Mouse (Mus musculus): Measurements from ENCODE around the gene Tiam2.

The Tiam2 gene

DNA sequence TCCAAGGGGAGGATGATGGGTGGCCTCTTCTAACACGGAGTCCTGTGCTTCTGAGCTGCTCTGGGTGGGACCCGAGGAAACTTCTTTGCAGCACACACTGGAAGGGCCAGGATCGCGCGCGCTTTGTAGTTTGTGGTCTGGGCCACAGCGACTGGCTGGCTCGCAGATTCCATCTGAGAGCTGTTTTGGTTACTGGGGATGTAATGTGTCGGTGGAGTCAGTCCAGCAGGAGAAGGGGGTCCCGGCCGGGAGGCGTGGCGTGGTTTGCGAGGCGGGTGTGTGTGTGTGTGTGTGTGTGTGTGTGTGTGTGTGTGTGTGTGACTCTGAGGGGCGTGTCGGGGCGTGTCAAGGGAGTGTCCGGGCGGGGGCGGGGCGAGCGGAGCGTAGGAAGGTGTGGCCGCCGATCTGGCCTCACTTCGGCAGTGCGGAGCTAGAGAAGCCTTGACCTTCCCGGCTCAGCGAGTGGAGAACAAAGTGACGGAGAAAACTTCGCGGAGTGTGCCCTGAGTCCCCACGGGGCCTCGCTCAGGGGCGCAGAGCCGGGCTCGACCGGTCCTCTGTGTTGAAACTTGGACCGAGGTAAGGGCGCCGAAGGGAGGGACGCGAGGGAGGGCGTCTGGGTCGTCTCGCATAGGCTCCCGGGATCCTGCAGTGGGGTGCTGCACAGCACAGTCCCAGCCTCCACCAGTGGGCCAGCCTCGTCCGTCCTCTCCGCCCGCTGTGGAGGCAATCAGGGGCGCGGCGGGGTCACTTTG lies at the start of gene Tiam2:
Tiam2 (plus strand) TSS at position 426 of the 755 bp plus-strand sequence.
- peak; percentile 83 for DNase-seq (ENCODE audit: low spot score)

DNA sequence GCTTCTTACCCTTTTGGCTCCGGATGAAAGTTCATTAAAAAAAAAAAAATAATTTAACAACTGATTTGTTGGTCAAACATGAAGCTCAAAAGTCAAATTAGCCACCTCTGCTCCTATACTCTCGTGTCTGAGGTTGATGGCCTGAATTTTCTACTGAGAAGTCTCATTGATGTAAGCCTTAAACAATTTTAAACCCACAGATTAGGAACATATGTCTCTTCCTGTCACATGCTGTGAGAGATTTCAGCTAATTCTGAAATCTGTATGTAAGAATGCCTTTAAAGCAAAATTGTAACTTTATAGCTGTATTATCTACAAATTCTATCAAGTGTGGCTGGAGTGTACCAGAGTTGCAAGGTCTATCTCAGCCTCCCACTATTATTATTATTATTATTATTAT lies 46.1 kb upstream of the Tiam2 start:
- DNase-seq (ENCODE audit: low spot score) = no peak

DNA sequence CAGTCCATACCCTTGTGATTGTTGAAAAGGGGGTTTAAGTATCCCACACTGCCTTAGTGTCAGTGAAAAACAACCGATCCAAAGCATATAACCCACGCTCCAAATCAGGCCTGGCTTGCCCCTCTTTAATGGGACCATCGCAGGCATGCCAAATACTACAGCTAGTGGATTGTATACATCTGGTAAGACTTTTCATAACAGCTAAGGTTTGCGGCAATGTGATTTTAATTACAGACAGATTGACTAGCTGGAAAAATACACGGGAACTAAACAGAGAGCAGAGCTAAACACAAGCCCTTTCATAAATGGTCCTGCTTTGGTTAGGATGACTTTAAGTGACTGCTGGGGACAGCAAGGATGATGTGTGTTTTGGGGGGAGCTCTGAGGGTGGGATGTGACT lies 44.4 kb upstream of the Tiam2 start:
- DNase-seq (ENCODE audit: low spot score) = peak; percentile 49

DNA sequence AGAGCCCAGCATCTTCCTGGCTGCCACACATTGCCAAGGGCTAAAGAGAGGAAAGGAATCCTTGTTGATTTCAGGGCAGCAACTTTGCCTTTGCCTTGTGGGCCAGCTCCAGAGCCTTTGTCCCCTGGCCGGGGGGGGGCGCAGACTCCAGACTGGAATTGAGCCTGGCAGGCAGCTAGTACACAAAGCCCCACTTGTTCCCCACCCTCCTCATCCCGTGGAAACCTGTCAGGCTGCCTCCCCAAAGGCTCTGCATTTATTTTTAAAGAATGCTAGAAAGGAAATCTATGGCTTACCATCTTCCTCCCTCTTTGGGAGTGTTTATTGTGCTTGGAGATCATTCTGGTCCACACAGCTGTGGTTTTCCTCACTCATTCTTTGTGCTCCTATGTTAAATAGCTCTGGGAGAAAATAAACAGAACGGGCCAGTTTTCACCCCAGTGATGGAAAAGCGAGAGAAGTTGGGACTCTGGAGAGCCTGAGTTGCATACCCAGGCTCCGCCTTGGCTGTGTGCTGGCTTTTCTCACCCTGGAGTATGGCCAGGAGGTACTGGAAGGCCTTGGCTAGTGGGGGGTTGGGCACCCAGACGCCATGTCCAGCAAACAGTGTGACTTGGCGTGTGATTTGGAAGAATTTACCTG lies 41.2 kb upstream of the Tiam2 start:
- peak; percentile 51 for DNase-seq (ENCODE audit: low spot score)

DNA sequence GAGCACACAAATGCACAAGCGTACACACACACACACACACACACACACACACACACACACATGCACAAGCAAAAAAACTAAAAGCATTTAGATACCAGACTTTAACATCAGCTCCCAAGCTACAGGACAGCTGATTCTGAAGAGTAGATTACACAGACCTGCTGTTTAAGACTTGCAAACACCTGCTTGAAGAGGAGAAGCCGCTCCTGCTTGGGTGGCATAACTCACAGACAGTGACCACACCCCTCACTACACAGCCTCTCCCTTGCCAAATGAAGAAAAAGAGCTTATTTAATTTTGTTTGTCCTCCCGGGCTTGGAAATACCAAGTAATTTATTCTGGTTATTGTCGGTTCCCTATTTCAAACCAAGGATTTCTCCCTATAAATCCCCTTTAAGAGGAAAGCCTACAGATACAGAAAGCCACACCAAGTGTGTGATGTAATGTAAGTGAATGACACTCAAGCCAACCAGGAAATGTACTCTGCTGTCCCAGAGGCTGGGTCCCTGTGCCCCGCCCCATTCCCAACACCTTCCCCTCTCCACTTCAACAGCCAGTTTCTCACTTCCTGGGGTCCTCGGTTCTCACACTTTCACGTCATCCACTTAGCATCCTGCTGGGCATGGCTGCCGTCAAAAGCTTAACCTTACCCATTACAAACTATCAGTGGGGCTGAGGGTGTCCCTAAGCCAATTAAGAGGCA lies 40.1 kb upstream of the Tiam2 start:
- no peak for DNase-seq (ENCODE audit: low spot score)

DNA sequence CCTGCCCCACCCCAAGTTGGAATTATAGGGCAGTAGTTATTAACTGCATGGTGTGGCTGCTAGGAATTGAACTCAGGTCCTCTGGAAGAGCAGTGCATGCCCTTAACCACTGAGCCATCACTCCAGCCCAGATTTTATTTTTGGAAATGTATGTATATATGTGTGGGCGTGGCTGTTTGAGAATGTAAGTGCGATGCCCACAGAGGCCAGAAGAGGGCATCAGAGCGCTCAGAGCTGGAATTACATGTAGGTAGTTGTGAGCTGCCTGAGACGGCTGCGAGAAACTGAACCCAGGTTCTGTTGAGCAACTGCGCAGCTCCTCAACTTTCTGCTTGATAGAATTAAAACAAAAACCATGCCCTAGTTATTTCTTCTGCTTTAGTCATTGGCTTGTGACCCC lies 38.0 kb upstream of the Tiam2 start:
- DNase-seq (ENCODE audit: low spot score) = peak; percentile 82

DNA sequence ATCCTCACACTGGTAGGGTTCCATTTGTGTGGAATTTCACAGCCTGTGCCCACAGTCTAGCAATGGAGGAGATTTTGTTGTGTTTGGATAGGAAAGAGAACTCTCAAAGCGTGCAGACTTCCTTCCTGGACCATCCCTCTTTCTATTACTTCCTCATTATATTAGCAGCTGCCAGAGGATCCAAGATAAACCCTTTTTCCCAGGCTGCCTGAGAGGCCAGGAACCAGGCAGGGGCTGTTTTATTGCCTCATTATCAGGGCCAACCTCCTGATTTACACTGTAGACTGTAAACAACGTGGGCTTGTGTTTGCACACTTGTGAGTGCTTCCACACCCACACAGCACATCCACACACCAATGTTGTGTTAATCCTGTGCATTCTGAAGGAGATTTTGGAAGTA lies 31.3 kb upstream of the Tiam2 start:
- no peak for DNase-seq (ENCODE audit: low spot score)

DNA sequence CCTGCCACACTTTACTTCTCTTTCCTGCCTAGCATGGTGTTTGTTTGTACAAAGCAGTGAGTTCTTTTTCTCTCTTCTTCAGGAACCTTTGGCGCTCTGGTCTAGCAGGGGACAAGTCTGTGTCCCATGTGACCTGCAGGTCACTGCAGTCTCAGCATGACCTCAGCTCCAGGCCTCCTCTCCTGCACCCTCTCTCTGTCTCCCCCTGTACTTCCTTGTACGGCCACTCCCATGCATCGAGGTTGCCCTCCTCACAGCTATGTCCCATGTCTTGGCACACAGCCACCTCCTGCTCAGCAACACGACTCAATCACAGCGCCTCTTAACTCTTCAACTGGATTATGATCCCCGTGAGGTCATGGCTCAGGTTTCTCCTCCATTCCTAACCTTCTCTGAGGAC lies 26.9 kb upstream of the Tiam2 start:
- no peak for DNase-seq (ENCODE audit: low spot score)

DNA sequence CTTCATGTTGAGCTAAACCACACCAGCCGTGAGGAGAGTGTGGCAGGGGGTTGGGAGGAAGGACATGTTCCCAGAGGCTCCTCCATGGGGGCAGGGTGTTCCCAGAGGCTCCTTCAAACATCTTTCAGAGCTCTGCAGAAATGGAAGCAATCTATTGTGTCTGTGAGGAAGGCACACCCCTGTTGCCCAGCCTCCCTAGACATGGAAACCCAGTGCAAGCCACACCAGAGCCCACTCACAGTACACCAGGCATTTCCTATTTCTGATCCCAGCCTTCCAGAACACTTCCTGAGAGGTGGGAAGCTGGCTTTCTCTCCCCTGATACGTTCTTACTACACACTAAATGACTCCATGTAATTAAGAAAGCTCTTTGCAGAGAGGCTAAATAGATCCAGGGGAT lies 20.4 kb upstream of the Tiam2 start:
- no peak for DNase-seq (ENCODE audit: low spot score)

DNA sequence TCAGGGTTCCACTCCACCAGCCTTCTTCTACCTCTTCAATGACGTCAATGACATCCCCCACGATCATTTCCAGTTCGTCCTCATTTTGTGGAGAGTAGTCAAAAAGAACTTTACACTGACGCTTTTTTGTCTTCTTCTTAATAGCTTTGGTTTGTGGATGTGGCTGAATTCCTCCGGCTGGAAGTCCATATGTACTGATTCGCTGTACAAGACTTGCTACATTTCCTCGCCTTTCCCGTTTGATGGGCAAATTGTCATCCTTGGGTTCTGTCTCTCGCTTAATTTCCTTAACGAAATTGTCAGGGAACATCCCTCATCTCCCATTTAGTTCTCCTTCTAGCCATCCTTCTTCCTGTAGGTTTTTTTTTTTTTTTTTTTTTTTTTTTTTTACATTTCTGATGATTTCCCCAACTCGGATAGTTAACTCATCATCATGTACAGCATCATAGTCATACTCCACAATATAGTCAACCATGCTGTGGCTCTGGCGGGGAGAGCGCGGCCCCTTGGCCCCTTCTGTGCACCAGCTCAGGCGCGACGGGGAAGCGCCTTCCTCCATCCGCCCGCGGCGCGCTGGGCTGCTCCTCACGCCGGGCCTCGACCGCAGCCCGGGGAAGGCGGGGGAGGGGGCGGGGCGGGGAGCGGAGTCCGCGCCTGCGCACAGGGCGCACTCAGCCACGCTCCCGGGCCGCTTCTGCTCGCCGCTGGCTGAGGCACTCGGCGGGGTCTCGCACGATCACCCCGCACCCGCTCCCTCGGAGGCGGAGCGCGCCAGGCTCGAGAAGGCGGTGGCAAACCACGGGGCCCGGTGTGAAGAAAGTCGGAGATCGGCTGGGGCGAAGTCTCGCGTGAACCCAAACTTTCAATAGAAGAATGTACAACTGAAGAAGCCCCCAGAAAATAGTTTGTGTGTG lies 12.4 kb upstream of the Tiam2 start:
- DNase-seq (ENCODE audit: low spot score) = peak; percentile 86

DNA sequence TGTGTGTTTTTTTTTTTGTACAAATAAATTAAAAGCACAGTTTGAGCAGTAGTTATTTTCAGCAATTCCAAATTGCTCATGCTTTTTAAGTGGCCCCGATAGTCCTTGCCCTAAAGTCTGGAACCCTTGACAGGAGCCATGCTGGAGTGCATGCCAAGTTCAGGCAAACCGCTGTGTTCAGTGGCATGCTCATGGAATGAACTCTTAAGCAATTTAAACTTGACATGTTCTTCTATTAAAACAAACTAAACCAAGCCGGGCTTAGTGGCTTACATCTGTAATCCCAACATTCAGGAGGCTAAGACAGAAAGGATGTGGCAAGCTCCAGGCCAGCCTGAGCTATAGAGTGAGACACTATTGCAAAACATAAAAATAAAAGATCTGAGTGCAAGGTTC lies 11.8 kb upstream of the Tiam2 start:
- no peak for DNase-seq (ENCODE audit: low spot score)

DNA sequence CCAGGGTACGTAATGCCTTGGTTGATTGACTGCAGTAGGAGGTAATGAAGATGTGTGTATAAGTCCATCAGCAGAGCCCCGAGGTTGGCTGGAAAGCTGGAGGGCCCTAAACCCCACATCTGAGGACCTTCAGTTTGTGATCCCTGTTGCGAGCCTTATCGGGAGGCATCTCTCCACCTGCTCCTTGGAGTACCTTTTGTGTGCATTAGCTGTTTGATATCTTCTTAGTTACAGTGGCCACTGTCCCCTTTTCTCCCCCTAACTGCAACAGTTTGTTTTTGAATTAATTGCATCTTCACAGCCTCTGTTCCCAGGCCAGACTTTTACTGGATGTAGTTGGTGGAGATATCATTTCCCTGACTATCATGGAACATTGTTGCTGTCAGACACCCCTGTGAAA lies 10.8 kb upstream of the Tiam2 start:
- no peak for DNase-seq (ENCODE audit: low spot score)

DNA sequence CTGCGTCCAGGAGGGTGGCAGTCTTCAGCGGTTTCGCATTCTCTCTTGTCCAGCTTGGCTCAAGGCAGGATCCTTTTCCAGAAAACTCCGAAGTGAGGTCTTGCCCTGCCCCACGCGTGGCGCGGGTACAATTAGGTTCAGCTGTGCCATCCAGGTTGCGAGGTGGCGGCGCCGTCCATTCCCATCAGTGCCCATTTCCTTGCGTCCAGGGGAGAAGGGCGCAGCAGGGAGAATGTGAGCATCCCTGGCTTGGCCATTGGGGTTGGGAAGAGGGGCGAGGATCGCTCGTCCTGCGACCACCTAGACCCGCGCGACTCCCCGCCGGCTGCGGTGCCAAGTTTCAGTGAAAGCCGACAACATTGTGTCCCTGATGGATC lies 518 bp downstream of the Tiam2 start:
- DNase-seq (ENCODE audit: low spot score) = peak; percentile 32

DNA sequence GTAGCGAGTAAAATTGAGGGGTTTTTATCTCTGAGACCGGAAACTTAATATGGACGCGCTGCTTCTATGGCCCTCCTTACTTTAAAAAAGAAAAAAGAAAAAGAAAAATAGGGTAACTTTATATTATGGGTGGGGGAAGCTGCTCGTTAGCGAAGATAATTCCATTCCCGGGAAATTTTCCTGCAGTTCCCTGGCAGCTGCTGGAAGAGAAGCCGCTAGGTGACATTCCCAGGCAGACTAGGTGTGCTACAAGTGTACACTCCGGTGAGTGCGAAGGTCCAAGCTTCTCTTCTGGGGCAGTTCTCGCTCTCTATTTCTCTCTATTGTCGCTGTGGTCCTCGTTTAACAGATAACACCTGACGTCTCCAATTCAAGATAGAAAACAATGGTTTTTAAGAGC lies 962 bp downstream of the Tiam2 start:
- no peak for DNase-seq (ENCODE audit: low spot score)

DNA sequence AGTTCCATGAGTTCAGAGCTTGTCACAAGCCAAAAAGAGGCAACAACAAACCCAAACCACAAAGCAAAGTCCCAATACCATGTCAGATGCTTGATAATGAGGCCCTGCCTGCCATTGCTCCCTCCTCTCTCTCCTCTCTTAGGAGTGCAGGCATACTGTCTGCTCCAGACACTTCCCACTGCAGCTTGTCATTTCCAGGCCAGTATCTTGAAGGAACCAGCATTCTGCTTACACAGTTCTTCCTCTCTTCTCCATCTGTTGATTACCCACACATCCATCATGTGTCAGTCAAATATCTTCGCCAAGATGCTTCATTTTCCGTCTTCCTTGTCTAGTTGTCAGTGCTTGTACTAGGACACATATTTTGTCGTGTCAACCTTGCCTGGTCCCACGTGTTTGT lies 2.4 kb downstream of the Tiam2 start:
- DNase-seq (ENCODE audit: low spot score) = no peak

DNA sequence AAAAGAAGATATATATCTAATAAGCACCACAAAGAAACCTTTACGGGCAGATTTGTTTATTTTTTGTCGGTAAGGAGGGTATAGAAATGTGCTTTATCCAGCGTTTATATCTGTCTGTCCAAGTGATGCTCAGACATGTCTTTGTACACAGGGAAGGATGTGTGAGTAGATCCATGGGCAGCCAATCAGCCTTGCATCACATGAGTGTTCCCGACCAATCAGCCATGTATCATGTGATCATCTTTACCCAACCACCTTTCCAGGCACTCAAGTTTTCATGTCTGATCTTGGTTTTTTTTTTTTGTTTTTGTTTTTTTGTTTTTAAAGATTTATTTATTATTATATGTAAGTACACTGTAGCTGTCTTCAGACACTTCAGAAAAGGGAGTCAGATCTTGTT lies 3.1 kb downstream of the Tiam2 start:
- no peak for DNase-seq (ENCODE audit: low spot score)

DNA sequence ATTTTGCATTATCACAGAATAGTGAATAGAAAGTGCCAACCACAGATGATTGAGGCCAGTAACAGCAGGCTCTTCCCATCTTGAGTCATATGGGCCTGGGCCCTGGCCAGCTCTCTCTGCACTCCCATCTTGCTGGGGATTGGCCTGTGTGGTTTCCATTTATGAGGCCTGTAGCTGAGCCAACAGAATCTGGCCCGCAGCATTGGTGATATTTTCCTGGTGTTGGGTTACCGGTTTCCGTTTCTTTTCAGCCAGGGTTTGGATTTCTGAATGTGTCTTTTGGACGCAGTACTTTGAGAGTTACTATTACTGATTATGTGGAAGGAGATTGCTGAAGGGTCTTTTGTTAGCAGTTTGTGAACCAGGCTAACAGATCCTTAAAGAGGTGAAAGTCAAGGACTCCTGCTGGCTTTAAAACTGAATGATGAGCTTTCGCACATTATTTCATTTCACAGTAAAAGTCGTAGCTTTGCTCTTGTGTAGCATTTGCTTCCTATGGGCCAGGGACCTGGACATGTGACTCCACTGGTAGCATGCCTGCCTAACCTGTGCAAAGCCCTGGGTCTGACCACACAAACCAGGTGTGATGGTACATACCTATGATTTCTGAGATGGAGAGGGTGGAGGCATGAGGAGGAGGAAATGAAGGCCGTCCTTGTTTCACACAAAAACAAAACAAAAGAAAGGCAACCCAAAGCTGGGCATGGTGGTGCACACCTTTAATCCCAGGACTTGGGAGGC lies 5.5 kb downstream of the Tiam2 start:
- DNase-seq (ENCODE audit: low spot score) = no peak

DNA sequence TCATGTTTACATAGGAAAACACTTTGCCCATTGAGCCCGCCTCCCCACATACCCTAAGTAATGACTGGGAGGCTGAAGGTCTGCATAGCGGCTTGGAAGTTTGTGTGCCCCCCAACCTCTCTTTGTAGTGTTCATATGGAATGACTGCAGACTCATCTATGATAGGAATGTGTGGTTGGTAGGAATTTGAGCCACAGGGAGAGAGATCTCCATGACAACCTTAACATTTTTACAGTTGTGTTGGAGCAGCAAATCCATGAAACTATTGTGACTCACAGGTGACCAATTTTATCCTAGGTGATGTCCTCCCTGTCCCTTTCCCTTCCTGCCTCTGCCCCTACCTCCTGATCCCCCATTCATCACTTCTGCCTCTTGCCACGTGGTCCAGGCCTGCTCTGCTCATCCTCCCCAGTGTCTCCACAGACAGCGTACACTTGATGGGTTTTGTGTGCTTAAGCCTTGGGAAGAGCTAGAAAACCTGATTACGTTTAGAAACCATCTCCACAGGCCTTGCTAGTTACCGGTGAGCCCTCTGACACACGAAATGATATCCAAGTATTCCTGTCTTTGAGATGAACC lies 9.9 kb downstream of the Tiam2 start:
- DNase-seq (ENCODE audit: low spot score) = no peak

DNA sequence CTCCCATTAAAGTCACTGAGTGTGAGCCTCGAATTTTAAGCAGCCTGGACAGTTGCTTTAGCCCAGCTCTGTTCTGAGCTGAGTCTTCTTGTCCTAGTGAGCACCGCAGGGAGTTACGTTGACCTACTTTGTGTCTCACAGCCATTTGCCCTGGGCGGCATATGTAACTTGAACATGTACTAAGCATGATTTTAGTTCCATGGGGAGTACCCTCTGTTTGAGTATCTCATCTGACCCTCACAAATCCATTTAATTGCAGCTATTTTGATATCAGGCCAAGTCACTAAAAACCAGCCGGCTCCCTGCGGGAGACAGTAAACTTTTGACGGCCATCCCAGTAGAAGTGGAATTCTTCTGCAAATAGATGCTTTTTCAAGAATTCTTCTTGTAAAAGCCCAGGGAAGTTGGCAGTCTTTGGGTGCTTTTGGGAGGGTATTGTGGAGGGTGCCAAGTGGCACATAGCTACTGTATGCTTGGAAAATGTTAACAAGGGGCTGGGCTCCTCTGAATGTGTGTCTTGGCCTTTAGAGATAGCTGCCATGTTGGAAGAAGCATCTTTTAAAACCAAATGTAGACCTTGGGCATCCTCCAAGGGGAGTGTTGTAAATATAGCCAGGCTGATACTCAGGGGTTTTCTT lies 10.6 kb downstream of the Tiam2 start:
- DNase-seq (ENCODE audit: low spot score) = no peak

DNA sequence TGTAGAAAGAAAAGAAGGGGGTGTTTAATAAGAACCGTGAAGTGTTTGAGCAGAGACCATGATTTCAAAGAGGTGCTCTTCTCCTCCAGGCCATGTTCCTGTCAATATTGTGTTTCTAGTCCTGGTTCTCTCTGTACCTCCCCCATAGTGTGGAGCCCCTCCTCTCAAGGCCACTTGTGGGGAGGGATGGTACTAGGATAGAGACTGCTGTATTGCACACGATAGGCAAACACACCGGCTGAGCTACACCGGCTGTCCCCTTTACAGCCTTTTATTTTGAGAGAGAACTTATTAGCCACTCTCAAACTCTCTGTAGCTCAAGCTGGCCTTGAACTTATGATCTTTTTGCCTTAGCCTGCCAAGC lies 11.1 kb downstream of the Tiam2 start:
- no peak for DNase-seq (ENCODE audit: low spot score)

DNA sequence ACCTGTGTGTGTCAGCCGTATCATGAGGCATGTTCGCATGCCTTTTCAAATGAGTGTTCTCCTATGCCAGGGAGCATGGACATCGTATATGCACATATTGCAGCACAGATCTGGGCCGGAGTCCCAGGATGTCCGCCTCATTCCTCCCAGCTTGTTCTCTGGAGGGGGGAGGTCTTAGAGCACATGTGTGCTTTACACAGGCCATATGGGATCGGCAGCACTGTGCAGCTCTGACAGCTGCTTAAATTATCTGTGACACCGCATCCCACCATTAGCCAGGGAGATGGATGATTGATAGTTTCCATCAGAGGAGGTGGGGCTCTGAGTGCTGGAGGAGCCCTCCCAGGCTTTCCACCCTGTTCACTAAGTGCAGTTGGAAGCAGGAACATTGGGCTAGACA lies 12.4 kb downstream of the Tiam2 start:
- peak; percentile 44 for DNase-seq (ENCODE audit: low spot score)

Measured in embryo, embryonic 10.5 days (tissue).